Mouse (Mus musculus) adrenal gland, adult (tissue): ENCODE results near the gene Rab20.
"Not testable (repeated sequence)": the region's sequence is repeated elsewhere in the genome, so short reads cannot be mapped to it uniquely, and the experiment has no call there.

ENCODE experiments used
- DNase-seq, 2 experiments: peaks; one replicate each; pipeline ENCODE4 v3.0.0; 2022 to 2023; ENCODE audit warnings: low spot score in 1 of 2; ENCODE audit not compliant: inconsistent age in 2 of 2

The Rab20 gene

GRCm38 (mm10) chr8:11477811-11478761, at the start of gene Rab20:
Gene Rab20, minus strand, starts transcription at chr8:11478710.
- peak; percentile 81 to 94 for DNase-seq

GRCm38 (mm10) chr8:11523331-11523730, 44.8 kb upstream of the Rab20 start:
- DNase-seq: no peak

GRCm38 (mm10) chr8:11518676-11519075, 40.2 kb upstream of the Rab20 start:
- DNase-seq: no peak

GRCm38 (mm10) chr8:11518056-11518396, 39.5 kb upstream of the Rab20 start:
- no peak for DNase-seq

GRCm38 (mm10) chr8:11517366-11518055, 39.0 kb upstream of the Rab20 start:
- no peak for DNase-seq

GRCm38 (mm10) chr8:11516292-11516691, 37.8 kb upstream of the Rab20 start:
- no peak for DNase-seq

GRCm38 (mm10) chr8:11513247-11513646, 34.7 kb upstream of the Rab20 start:
- no peak for DNase-seq

GRCm38 (mm10) chr8:11512711-11513110, 34.2 kb upstream of the Rab20 start:
- no peak for DNase-seq

GRCm38 (mm10) chr8:11510971-11511370, 32.5 kb upstream of the Rab20 start:
- no peak for DNase-seq

- no peak for DNase-seq
Measured at GRCm38 (mm10) chr8:11508880-11509279, 30.4 kb upstream of the Rab20 start.

- peak in 1 of 2 experiments; percentile 58 for DNase-seq
Measured at GRCm38 (mm10) chr8:11506802-11507201, 28.3 kb upstream of the Rab20 start.

- no peak for DNase-seq
Measured at GRCm38 (mm10) chr8:11506074-11506473, 27.6 kb upstream of the Rab20 start.

GRCm38 (mm10) chr8:11503476-11504232, 25.1 kb upstream of the Rab20 start:
- no peak for DNase-seq

GRCm38 (mm10) chr8:11498786-11499485, 20.4 kb upstream of the Rab20 start:
- no peak for DNase-seq

- DNase-seq: no peak
Measured at GRCm38 (mm10) chr8:11498281-11498680, 19.8 kb upstream of the Rab20 start.

- peak; percentile 94 to 96 for DNase-seq
Measured at GRCm38 (mm10) chr8:11497017-11497990, 18.8 kb upstream of the Rab20 start, which contains the start of gene Naxd. Gene Naxd, plus strand, starts transcription at chr8:11497506.

- not testable (repeated sequence) for DNase-seq
Measured at GRCm38 (mm10) chr8:11492340-11492739, 13.8 kb upstream of the Rab20 start.

- no peak for DNase-seq
Measured at GRCm38 (mm10) chr8:11487229-11487628, 8.7 kb upstream of the Rab20 start.

- peak; percentile 71 to 89 for DNase-seq
Measured at GRCm38 (mm10) chr8:11486142-11486541, 7.6 kb upstream of the Rab20 start.

GRCm38 (mm10) chr8:11482537-11482936, 4.0 kb upstream of the Rab20 start:
- DNase-seq: no peak
